Comparison of ENCODE assay signal across 13 mouse cellular contexts in the genomic region with DNA sequence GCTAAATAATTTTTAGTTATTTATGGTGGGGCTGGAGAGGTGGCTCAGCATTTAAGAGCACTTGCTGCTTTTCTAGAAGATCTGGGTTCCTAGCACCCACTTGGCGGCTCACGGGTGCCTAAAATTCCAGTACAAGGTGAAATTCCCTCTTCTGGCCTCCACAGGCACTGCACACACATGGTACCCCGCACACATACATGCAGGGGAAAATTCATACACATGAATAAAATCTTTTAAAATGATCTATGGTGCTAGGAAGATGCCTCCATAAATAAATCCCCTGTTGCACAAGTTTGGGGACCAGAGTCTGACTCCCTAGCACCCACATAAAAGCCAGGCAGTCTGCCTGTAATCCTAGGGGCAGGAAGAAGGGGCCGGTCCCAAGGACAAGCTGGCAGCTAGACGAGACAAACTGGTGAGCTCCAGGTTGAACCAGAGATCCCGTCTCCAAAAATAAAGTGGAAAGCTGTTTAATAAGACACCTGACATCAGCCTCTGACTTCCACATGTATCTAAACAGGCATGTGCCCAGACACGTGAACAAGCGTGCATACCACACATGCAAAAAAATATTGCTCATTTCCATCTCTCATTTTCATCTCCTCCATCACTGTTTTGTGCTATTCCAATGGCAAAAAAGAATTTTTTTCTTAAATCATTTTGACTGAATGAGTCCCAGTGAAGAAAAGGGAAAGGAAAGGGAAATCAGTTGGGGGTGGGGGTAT. TPM values are rescaled to one million over a fixed set of nuclear protein-coding genes. Genes with fewer than 3 reads are reported as not detected.
DNase-seq lines count a peak whose midpoint lies in the region; ATAC-seq and TF ChIP-seq lines count a peak whose summit lies in the region.
"Had no signal": no experiment of that assay in that cellular context is flagged by ENCODE, and none has a peak within 500 bp of the region (broad histone marks: within the 10 kb centered on the region; RNA-seq: fewer than 3 reads in every experiment).

No protein-coding gene starts in this region.

- no peak for ATAC-seq in kidney, embryonic 16.5 days (ENCODE audit: low FRiP score, low TSS enrichment)
- no peak for ATAC-seq in limb, embryonic 14.5 days (ENCODE audit: low FRiP score, low read depth)
- ATAC-seq in granulocyte monocyte progenitor cell, adult 5-6 weeks (replicated peaks; ENCODE audit: poor library complexity, severe bottlenecking): no peak

- no peak for TF ChIP-seq EP300 in heart, adult 2 months (IDR thresholded peaks at IDR 0.05; ENCODE audit: insufficient read depth, low read depth, low read length)
- TF ChIP-seq EP300 in CH12.LX (IDR thresholded peaks at IDR 0.05; ENCODE audit: low read length): no peak

- no peak overlapping the region; the same call in 1 of the 2 replicates for H3K27ac ChIP-seq in heart, adult 2 months
- no peak overlapping the region for H3K27ac ChIP-seq in kidney, embryonic 16.5 days (ENCODE audit: low read length)
- H3K27ac ChIP-seq in CH12.LX (ENCODE audit: insufficient read depth, low read depth): no peak overlapping the region
- H3K27ac ChIP-seq in limb, embryonic 14.5 days (replicated peaks; ENCODE audit: low read depth, low read length): no peak overlapping the region

- intact Hi-C loops in heart, adult 2 months (cut with DNase I): no loop called here
- intact Hi-C loops in heart, postnatal 10 days (cut with DNase I): no loop called here

- TF ChIP-seq POLR2A in heart, adult 2 months (IDR thresholded peaks at IDR 0.05; ENCODE audit: insufficient read depth, low read depth, low read length): no peak
- no peak for TF ChIP-seq POLR2A in CH12.LX (IDR thresholded peaks at IDR 0.05; ENCODE audit: low read depth, low read length)
- no peak for TF ChIP-seq POLR2A in limb, embryonic 14.5 days (IDR thresholded peaks at IDR 0.05; ENCODE audit: borderline replicate concordance, extremely low read depth, insufficient read depth, insufficient read length)

- DNase-seq in heart, adult 2 months: no peak
- DNase-seq in heart, postnatal 10 days: no peak
- DNase-seq in kidney, adult 8-10 months: no peak
- no peak for DNase-seq in CH12.LX (ENCODE audit: extremely low read depth)
- DNase-seq in limb, embryonic 14.5 days (ENCODE audit: low spot score): no peak
- DNase-seq in urinary bladder, adult 2 months (ENCODE audit: low spot score): no peak
- DNase-seq: adrenal gland, postnatal 36 days; cerebellum, adult 11 months; lung, postnatal 36 days; midbrain, embryonic 14.5 days; retina, postnatal 1 day had no signal

- TF ChIP-seq CTCF in heart, adult 2 months (IDR thresholded peaks at IDR 0.05): peak; percentile 18; the same call in 1 of the 2 replicates
- no peak for TF ChIP-seq CTCF in CH12.LX (conservative IDR thresholded peaks at IDR 0.05 in 1 of 2, IDR thresholded peaks at IDR 0.05 in 1 of 2; ENCODE audit: low read depth in 2 of 2, low read length in 2 of 2)

- no peaks in the 10 kb centered on the region for H3K36me3 ChIP-seq in heart, adult 2 months (ENCODE audit: control insufficient read depth, insufficient read depth, low read length)
- H3K36me3 ChIP-seq in kidney, embryonic 16.5 days (ENCODE audit: insufficient read depth, low read length): no peaks in the 10 kb centered on the region
- H3K36me3 ChIP-seq in CH12.LX (replicated peaks in 1 of 2; ENCODE audit: control insufficient read depth in 1 of 2, insufficient read depth in 1 of 2, low read length in 1 of 2): peaks cover 0 to 2% of the 10 kb centered on the region in 2 experiments
- no peaks in the 10 kb centered on the region for H3K36me3 ChIP-seq in limb, embryonic 14.5 days (ENCODE audit: control insufficient read depth, insufficient read depth, low read length)

- dilution Hi-C loops in CH12.LX (cut with MboI; ENCODE audit: extremely low pct_ligation_motif_present, extremely low pct_unique_long_range_greater_than_20kb, low sequenced_read_pairs): no loop called here

- H3K79me2 ChIP-seq in heart, adult 2 months (replicated peaks; ENCODE audit: control insufficient read depth, insufficient read depth, low read length): no peaks in the 10 kb centered on the region
- no peaks in the 10 kb centered on the region for H3K79me2 ChIP-seq in CH12.LX (replicated peaks; ENCODE audit: control insufficient read depth, extremely low read depth, insufficient read depth, poor library complexity, severe bottlenecking)

- peaks cover 16% of the 10 kb centered on the region for H3K4me1 ChIP-seq in heart, adult 2 months (ENCODE audit: control insufficient read depth, insufficient read depth, low read length)
- no peaks in the 10 kb centered on the region for H3K4me1 ChIP-seq in kidney, embryonic 16.5 days (ENCODE audit: insufficient read depth, low read length)
- peaks cover 2 to 21% of the 10 kb centered on the region in 2 experiments; a peak in 3 of 4 replicates for H3K4me1 ChIP-seq in CH12.LX (ENCODE audit: control insufficient read depth in 1 of 2, insufficient read depth in 2 of 2)
- no peaks in the 10 kb centered on the region for H3K4me1 ChIP-seq in limb, embryonic 14.5 days (ENCODE audit: control insufficient read depth, insufficient read depth, low read length)

- peak overlapping the region; percentile 61 for H3K4me2 ChIP-seq in kidney, embryonic 16.5 days (replicated peaks; ENCODE audit: low read depth, low read length)
- no peak overlapping the region for H3K4me2 ChIP-seq in CH12.LX (ENCODE audit: insufficient read depth, low read depth, poor library complexity, severe bottlenecking)
- H3K4me2 ChIP-seq in limb, embryonic 14.5 days (replicated peaks; ENCODE audit: low read depth, low read length, severe bottlenecking): no peak overlapping the region

- H3K4me3 ChIP-seq in heart, adult 2 months: no peak overlapping the region
- H3K4me3 ChIP-seq in kidney, embryonic 16.5 days (ENCODE audit: low read length): peak overlapping the region; percentile 58; the same call in 1 of the 2 replicates
- no peak overlapping the region for H3K4me3 ChIP-seq in CH12.LX (replicated peaks in 1 of 3; ENCODE audit: low read depth in 2 of 3, low read length in 2 of 3, poor library complexity in 1 of 3)
- 0 out of 2 replicates have a peak overlapping the region, but pooled peaks have one; percentile 9 for H3K4me3 ChIP-seq in limb, embryonic 14.5 days (replicated peaks; ENCODE audit: low read length)

- no peaks in the 10 kb centered on the region for H3K27me3 ChIP-seq in heart, adult 2 months (ENCODE audit: control insufficient read depth, insufficient read depth, low read length)
- no peaks in the 10 kb centered on the region for H3K27me3 ChIP-seq in kidney, embryonic 16.5 days (ENCODE audit: insufficient read depth, low read length)
- peaks cover 10% of the 10 kb centered on the region for H3K27me3 ChIP-seq in CH12.LX (replicated peaks)
- no peaks in the 10 kb centered on the region for H3K27me3 ChIP-seq in limb, embryonic 14.5 days (ENCODE audit: control insufficient read depth, insufficient read depth, low read length)

- no peak overlapping the region for H3K9ac ChIP-seq in heart, adult 2 months (ENCODE audit: low read depth, low read length)
- H3K9ac ChIP-seq in kidney, embryonic 16.5 days (replicated peaks; ENCODE audit: low read length): no peak overlapping the region
- no peak overlapping the region for H3K9ac ChIP-seq in CH12.LX (ENCODE audit: insufficient read depth, low read depth)
- H3K9ac ChIP-seq in limb, embryonic 14.5 days (ENCODE audit: low read depth, low read length, severe bottlenecking): no peak overlapping the region

- 84% methylated on average over 8 of the region's 8 CpGs for WGBS in heart, adult 2 months
- 81% methylated on average over 8 of the region's 8 CpGs for WGBS in kidney, embryonic 16.5 days
- 87% methylated on average over 8 of the region's 8 CpGs for WGBS in limb, embryonic 14.5 days

- no peak for TF ChIP-seq RAD21 in CH12.LX (IDR thresholded peaks at IDR 0.05; ENCODE audit: low read depth, low read length)

- in situ Hi-C loops in CH12.LX (cut with MboI; ENCODE audit: low pct_ligation_motif_present, low pct_unique_long_range_greater_than_20kb, low sequenced_read_pairs): no loop called here

- no peaks in the 10 kb centered on the region for H3K9me3 ChIP-seq in kidney, embryonic 16.5 days (ENCODE audit: low read length)
- no peaks in the 10 kb centered on the region for H3K9me3 ChIP-seq in CH12.LX (replicated peaks; ENCODE audit: low read length)
- no peaks in the 10 kb centered on the region for H3K9me3 ChIP-seq in limb, embryonic 14.5 days (ENCODE audit: control insufficient read depth, low read length)

RNA-seq across cellular contexts. Expression of a gene that starts 1.6 kb away (rescaled TPM):
- total RNA-seq in heart, adult 2 months (2021): 10 to 100 TPM; 49.3 to 58.3 TPM
- polyA plus RNA-seq in heart, adult 2 months (2012; rRNA removed): 99.6 and 116 TPM in 2 replicates
- 10 to 100 TPM; 46.5 to 57.8 TPM for total RNA-seq in heart, postnatal 10 days (2021)
- 35.7 and 42.5 TPM in 2 replicates for polyA plus RNA-seq in kidney, embryonic 16.5 days (2015; fragmentation: Nextera tagmentation; extraction: Ambion mirVana)
- 1.5 and 2.5 TPM in 2 replicates for total RNA-seq in CH12.LX (2012; rRNA removed)
- 0.50 and 0.59 TPM in 2 replicates for total RNA-seq in CH12.LX (2014; rRNA removed)
- polyA plus RNA-seq in CH12.LX (2012; ENCODE audit: insufficient read length, low read depth): 0.90 and 2.2 TPM in 2 replicates
- 14.5 and 16.6 TPM in 2 replicates for polyA plus RNA-seq in limb, embryonic 14.5 days (2012; rRNA removed)
- polyA plus RNA-seq in limb, embryonic 14.5 days (2014; fragmentation: Nextera tagmentation; extraction: Ambion mirVana): 20.8 and 24.5 TPM in 2 replicates
- 91.1 and 102 TPM in 2 replicates for polyA plus RNA-seq in urinary bladder, adult 2 months (2012; rRNA removed)
- total RNA-seq in granulocyte monocyte progenitor cell, adult 5-6 weeks (2014; fragmentation: Nextera tagmentation): 12.4 and 43.7 TPM in 2 replicates
- 8.6 and 16.5 TPM in 2 replicates for total RNA-seq in granulocyte monocyte progenitor cell, adult 5-6 weeks (2017)

RNA-seq across cellular contexts. Expression of a gene that starts 11.8 kb away (rescaled TPM):
- 10 to 100 TPM; 69.3 to 78.8 TPM for total RNA-seq in heart, adult 2 months (2021)
- polyA plus RNA-seq in heart, adult 2 months (2012; rRNA removed): 85.6 and 112 TPM in 2 replicates
- total RNA-seq in heart, postnatal 10 days (2021): 100 to 1,000 TPM in 1 of 2 experiments, 10 to 100 TPM in 1; 95.9 to 102 TPM
- 154 and 180 TPM in 2 replicates for polyA plus RNA-seq in kidney, embryonic 16.5 days (2015; fragmentation: Nextera tagmentation; extraction: Ambion mirVana)
- total RNA-seq in CH12.LX (2012; rRNA removed) (105 and 110 TPM in 2 replicates), CH12.LX (2014; rRNA removed) (111 and 130 TPM in 2 replicates)
- 98.9 and 114 TPM in 2 replicates for polyA plus RNA-seq in CH12.LX (2012; ENCODE audit: insufficient read length, low read depth)
- 110 and 125 TPM in 2 replicates for polyA plus RNA-seq in limb, embryonic 14.5 days (2012; rRNA removed)
- polyA plus RNA-seq in limb, embryonic 14.5 days (2014; fragmentation: Nextera tagmentation; extraction: Ambion mirVana): 163 and 173 TPM in 2 replicates
- 258 and 282 TPM in 2 replicates for polyA plus RNA-seq in urinary bladder, adult 2 months (2012; rRNA removed)
- 239 and 250 TPM in 2 replicates for total RNA-seq in granulocyte monocyte progenitor cell, adult 5-6 weeks (2014; fragmentation: Nextera tagmentation)
- total RNA-seq in granulocyte monocyte progenitor cell, adult 5-6 weeks (2017): 347 and 437 TPM in 2 replicates

RNA-seq across cellular contexts. Expression of a gene that starts 11.9 kb away (rescaled TPM):
- 10 to 100 TPM; 36.0 to 40.7 TPM for total RNA-seq in heart, adult 2 months (2021)
- 44.0 and 56.6 TPM in 2 replicates for polyA plus RNA-seq in heart, adult 2 months (2012; rRNA removed)
- total RNA-seq in heart, postnatal 10 days (2021): 10 to 100 TPM; 45.6 to 51.5 TPM
- 153 and 164 TPM in 2 replicates for polyA plus RNA-seq in kidney, embryonic 16.5 days (2015; fragmentation: Nextera tagmentation; extraction: Ambion mirVana)
- 51.0 and 63.2 TPM in 2 replicates for total RNA-seq in CH12.LX (2012; rRNA removed)
- 64.0 and 83.2 TPM in 2 replicates for total RNA-seq in CH12.LX (2014; rRNA removed)
- polyA plus RNA-seq in CH12.LX (2012; ENCODE audit: insufficient read length, low read depth): 73.7 and 88.7 TPM in 2 replicates
- 65.7 and 79.5 TPM in 2 replicates for polyA plus RNA-seq in limb, embryonic 14.5 days (2012; rRNA removed)
- 84.4 and 85.6 TPM in 2 replicates for polyA plus RNA-seq in limb, embryonic 14.5 days (2014; fragmentation: Nextera tagmentation; extraction: Ambion mirVana)
- polyA plus RNA-seq in urinary bladder, adult 2 months (2012; rRNA removed): 88.8 and 100 TPM in 2 replicates
- 81.5 and 83.1 TPM in 2 replicates for total RNA-seq in granulocyte monocyte progenitor cell, adult 5-6 weeks (2014; fragmentation: Nextera tagmentation)
- total RNA-seq in granulocyte monocyte progenitor cell, adult 5-6 weeks (2017): 48.6 and 54.3 TPM in 2 replicates

RNA-seq across cellular contexts. Expression of a gene that starts 23.4 kb away (rescaled TPM):
- total RNA-seq in heart, adult 2 months (2021): 10 to 100 TPM; 22.7 to 22.8 TPM
- polyA plus RNA-seq in heart, adult 2 months (2012; rRNA removed): 79.2 and 86.9 TPM in 2 replicates
- 10 to 100 TPM; 13.6 to 17.1 TPM for total RNA-seq in heart, postnatal 10 days (2021)
- polyA plus RNA-seq in kidney, embryonic 16.5 days (2015; fragmentation: Nextera tagmentation; extraction: Ambion mirVana): 40.8 and 43.9 TPM in 2 replicates
- 0.17 and 0.59 TPM in 2 replicates for total RNA-seq in CH12.LX (2012; rRNA removed)
- total RNA-seq in CH12.LX (2014; rRNA removed): 0.24 TPM in 1 of 2 replicates, not detected in the other
- polyA plus RNA-seq in CH12.LX (2012; ENCODE audit: insufficient read length, low read depth): 0.82 and 0.93 TPM in 2 replicates
- 32.9 and 50.5 TPM in 2 replicates for polyA plus RNA-seq in limb, embryonic 14.5 days (2012; rRNA removed)
- polyA plus RNA-seq in limb, embryonic 14.5 days (2014; fragmentation: Nextera tagmentation; extraction: Ambion mirVana): 16.0 and 16.1 TPM in 2 replicates
- polyA plus RNA-seq in urinary bladder, adult 2 months (2012; rRNA removed): 26.6 and 27.0 TPM in 2 replicates
- total RNA-seq in granulocyte monocyte progenitor cell, adult 5-6 weeks (2014; fragmentation: Nextera tagmentation): 0.73 and 7.4 TPM in 2 replicates
- total RNA-seq in granulocyte monocyte progenitor cell, adult 5-6 weeks (2017): 0.09 TPM in 1 of 2 replicates, not detected in the other

RNA-seq across cellular contexts. Expression of a gene that starts 31.6 kb away (rescaled TPM):
- total RNA-seq in heart, adult 2 months (2021): 1 to 10 TPM; 8.2 to 9.1 TPM
- 8.7 and 13.6 TPM in 2 replicates for polyA plus RNA-seq in heart, adult 2 months (2012; rRNA removed)
- total RNA-seq in heart, postnatal 10 days (2021): 10 to 100 TPM; 13.4 to 13.9 TPM
- 28.3 and 31.0 TPM in 2 replicates for polyA plus RNA-seq in kidney, embryonic 16.5 days (2015; fragmentation: Nextera tagmentation; extraction: Ambion mirVana)
- 9.9 and 11.7 TPM in 2 replicates for total RNA-seq in CH12.LX (2012; rRNA removed)
- 7.2 and 7.7 TPM in 2 replicates for total RNA-seq in CH12.LX (2014; rRNA removed)
- 16.9 and 17.0 TPM in 2 replicates for polyA plus RNA-seq in CH12.LX (2012; ENCODE audit: insufficient read length, low read depth)
- polyA plus RNA-seq in limb, embryonic 14.5 days (2012; rRNA removed): 30.6 and 31.7 TPM in 2 replicates
- polyA plus RNA-seq in limb, embryonic 14.5 days (2014; fragmentation: Nextera tagmentation; extraction: Ambion mirVana): 23.0 and 23.5 TPM in 2 replicates
- 28.1 and 37.6 TPM in 2 replicates for polyA plus RNA-seq in urinary bladder, adult 2 months (2012; rRNA removed)
- 24.9 and 34.0 TPM in 2 replicates for total RNA-seq in granulocyte monocyte progenitor cell, adult 5-6 weeks (2014; fragmentation: Nextera tagmentation)
- 17.2 and 17.6 TPM in 2 replicates for total RNA-seq in granulocyte monocyte progenitor cell, adult 5-6 weeks (2017)

Comparison
In these comparisons a context has a peak if more than half of its experiments do, and no peak if none do; other contexts are left out.
1. H3K4me3 ChIP-seq: peak in kidney, embryonic 16.5 days (single experiment) and limb, embryonic 14.5 days (single experiment); none in heart, adult 2 months (single experiment) and CH12.LX (0 of 3).